Mouse (Mus musculus) E14TG2a.4 (cell line): ENCODE results near the gene Saa2.

Experiments
- H3K27me3 ChIP-seq: 2 replicates; pipeline ENCODE4 v1.6.1; 2014; ENCODE audit warnings: low read length, control low read depth; ENCODE audit not compliant: insufficient read depth
- H3K36me3 ChIP-seq: 2 replicates; pipeline ENCODE4 v1.6.1; 2014; ENCODE audit warnings: low read length, control low read depth; ENCODE audit not compliant: insufficient read depth
- H3K4me1 ChIP-seq: replicated peaks from 2 replicates; pipeline ENCODE4 v1.6.1; 2014; ENCODE audit warnings: low read depth, low read length, control low read depth
- H3K4me3 ChIP-seq: replicated peaks from 2 replicates; pipeline ENCODE4 v1.5.1; 2014; ENCODE audit warnings: mild to moderate bottlenecking, low read length
- H3K9me3 ChIP-seq: 2 replicates; pipeline ENCODE4 v1.6.1; 2014; ENCODE audit warnings: low read length, control low read depth
- CTCF ChIP-seq: conservative IDR thresholded peaks from 2 replicates; pipeline ENCODE4 v1.5.1; 2014; ENCODE audit warnings: low read length
- NANOG ChIP-seq: IDR thresholded peaks from 2 replicates; pipeline ENCODE4 v1.6.1; 2014; ENCODE audit warnings: borderline replicate concordance, low read length, mixed read lengths
- POU5F1 ChIP-seq: IDR thresholded peaks from 2 replicates; pipeline ENCODE4 v1.6.1; 2014; ENCODE audit warnings: low read length, borderline replicate concordance

Gene Saa2

GRCm38 (mm10) chr7:46751490-46751889 lies at the start of gene Saa2:
TSS of gene Saa2 (plus strand) at chr7:46751790.
- Histone ChIP-seq H3K9me3 (no peaks in the 10 kb centered on the region), H3K36me3 (no peaks in the 10 kb centered on the region), H3K27me3 (no peaks in the 10 kb centered on the region), H3K4me1 (peaks cover 12% of the 10 kb centered on the region), H3K4me3 (no peak within 1 kb of the TSS)
- TF ChIP-seq NANOG (no peak), CTCF (no peak), POU5F1 (no peak)

- Histone ChIP-seq H3K4me3 (peak within 1 kb of the TSS; percentile 94), H3K36me3 (peaks cover 27% of the 10 kb centered on the region), H3K27me3 (no peaks in the 10 kb centered on the region), H3K9me3 (no peaks in the 10 kb centered on the region), H3K4me1 (0 out of 2 replicates have a peak, but pooled peaks cover 7% of the 10 kb centered on the region)
- TF ChIP-seq NANOG, result no peak
- TF ChIP-seq POU5F1, result no peak
- TF ChIP-seq CTCF, result no peak
Measured at GRCm38 (mm10) chr7:46710390-46710844, 41.2 kb upstream of the Saa2 start, which contains the start of gene Saal1. TSS of gene Saal1 (minus strand) at chr7:46710680.

GRCm38 (mm10) chr7:46712250-46712649 lies 39.3 kb upstream of the Saa2 start:
- 0 out of 2 replicates have a peak, but pooled peaks cover 7% of the 10 kb centered on the region for H3K4me1 ChIP-seq
- TF ChIP-seq NANOG (no peak), CTCF (no peak), POU5F1 (no peak)

GRCm38 (mm10) chr7:46714518-46714917 lies 37.1 kb upstream of the Saa2 start:
- no peak for TF ChIP-seq NANOG
- peak; percentile 64 for TF ChIP-seq CTCF
- no peaks in the 10 kb centered on the region for H3K27me3 ChIP-seq
- no peaks in the 10 kb centered on the region for H3K9me3 ChIP-seq
- H3K36me3 ChIP-seq, result no peaks in the 10 kb centered on the region
- H3K4me1 ChIP-seq, result 0 out of 2 replicates have a peak, but pooled peaks cover 7% of the 10 kb centered on the region
- no peak overlapping the region for H3K4me3 ChIP-seq

More at GRCm38 (mm10) chr7:46712250-46712649, 39.3 kb upstream of the Saa2 start:
- Histone ChIP-seq H3K4me3 (no peak overlapping the region), H3K9me3 (no peaks in the 10 kb centered on the region), H3K36me3 (peaks cover 12% of the 10 kb centered on the region), H3K27me3 (no peaks in the 10 kb centered on the region)

- Histone ChIP-seq H3K9me3 (no peaks in the 10 kb centered on the region), H3K27me3 (peaks cover 5% of the 10 kb centered on the region), H3K36me3 (no peaks in the 10 kb centered on the region), H3K4me1 (0 out of 2 replicates have a peak, but pooled peaks cover 4% of the 10 kb centered on the region), H3K4me3 (no peak within 1 kb of the TSS)
- TF ChIP-seq CTCF, result no peak
- TF ChIP-seq NANOG, result no peak
Measured at GRCm38 (mm10) chr7:46715600-46715999, 36.0 kb upstream of the Saa2 start, which contains the start of gene Saa3. TSS of gene Saa3 (minus strand) at chr7:46715700.

- H3K36me3 ChIP-seq, result no peaks in the 10 kb centered on the region
- no peak for TF ChIP-seq POU5F1
- no peak for TF ChIP-seq CTCF
- TF ChIP-seq NANOG, result no peak
- 0 out of 2 replicates have a peak, but pooled peaks cover 4% of the 10 kb centered on the region for H3K4me1 ChIP-seq
- H3K27me3 ChIP-seq, result peaks cover 5% of the 10 kb centered on the region
- H3K4me3 ChIP-seq, result no peak overlapping the region
- no peaks in the 10 kb centered on the region for H3K9me3 ChIP-seq
Measured at GRCm38 (mm10) chr7:46716897-46717296, 34.7 kb upstream of the Saa2 start.

GRCm38 (mm10) chr7:46718591-46719270 lies 32.9 kb upstream of the Saa2 start:
- H3K4me3 ChIP-seq, result no peak overlapping the region
- peaks cover 5% of the 10 kb centered on the region for H3K27me3 ChIP-seq
- no peaks in the 10 kb centered on the region for H3K36me3 ChIP-seq
- TF ChIP-seq POU5F1 (no peak), CTCF (no peak), NANOG (no peak)
- 0 out of 2 replicates have a peak, but pooled peaks cover 3% of the 10 kb centered on the region for H3K4me1 ChIP-seq
- no peaks in the 10 kb centered on the region for H3K9me3 ChIP-seq

GRCm38 (mm10) chr7:46719526-46719925 lies 32.1 kb upstream of the Saa2 start:
- TF ChIP-seq POU5F1, result no peak
- no peak for TF ChIP-seq CTCF
- no peak for TF ChIP-seq NANOG
- Histone ChIP-seq H3K27me3 (peaks cover 5% of the 10 kb centered on the region), H3K4me1 (no peaks in the 10 kb centered on the region), H3K4me3 (no peak overlapping the region), H3K36me3 (no peaks in the 10 kb centered on the region), H3K9me3 (no peaks in the 10 kb centered on the region)

GRCm38 (mm10) chr7:46720460-46720859 lies 31.1 kb upstream of the Saa2 start:
- Histone ChIP-seq H3K4me1 (no peaks in the 10 kb centered on the region), H3K27me3 (peaks cover 5% of the 10 kb centered on the region), H3K9me3 (no peaks in the 10 kb centered on the region), H3K36me3 (no peaks in the 10 kb centered on the region), H3K4me3 (no peak overlapping the region)
- TF ChIP-seq NANOG (no peak), POU5F1 (no peak), CTCF (no peak)
